Mouse (Mus musculus) lung, postnatal 4 days (tissue): Measurements from ENCODE around the gene Gm42417.
A peak's percentile ranks its signal among the peaks of the same experiment; 100 is the strongest.
"Not testable (repeated sequence)": the region's sequence is repeated elsewhere in the genome, so short reads cannot be mapped to it uniquely, and the experiment has no call there.

ENCODE experiments used
- DNase-seq, 2 experiments: peaks; one replicate each; pipeline ENCODE4 v3.0.0; 2021

The Gm42417 gene

GRCm38 (mm10) chr1:36542925-36543324 lies 3.7 kb upstream of the Gm42417 start:
- DNase-seq, result no peak

- DNase-seq, result no peak
Observed at GRCm38 (mm10) chr1:36541844-36542243, 2.6 kb upstream of the Gm42417 start.

GRCm38 (mm10) chr1:36540807-36541206 lies 1.6 kb upstream of the Gm42417 start:
- DNase-seq, result no peak

GRCm38 (mm10) chr1:36540132-36540531 lies 903 bp upstream of the Gm42417 start:
- DNase-seq, result no peak

GRCm38 (mm10) chr1:36538727-36539126 lies 502 bp downstream of the Gm42417 start:
- DNase-seq, result no peak

GRCm38 (mm10) chr1:36536783-36537182 lies 2.4 kb downstream of the Gm42417 start, which contains the start of gene Ankrd23:
Gene Ankrd23 (minus strand): TSS chr1:36536883.
- not testable (repeated sequence) for DNase-seq

GRCm38 (mm10) chr1:36536397-36536728 lies 2.9 kb downstream of the Gm42417 start:
- no peak for DNase-seq

GRCm38 (mm10) chr1:36535477-36536396 lies 3.5 kb downstream of the Gm42417 start:
- DNase-seq, result peak; percentile 68 to 83

- peak; percentile 51 to 60 for DNase-seq
Observed at GRCm38 (mm10) chr1:36534595-36535058, 4.6 kb downstream of the Gm42417 start.

- no peak for DNase-seq
Observed at GRCm38 (mm10) chr1:36533546-36533945, 5.7 kb downstream of the Gm42417 start.

- DNase-seq, result no peak
Observed at GRCm38 (mm10) chr1:36531461-36531860, 7.8 kb downstream of the Gm42417 start.

GRCm38 (mm10) chr1:36530962-36531361 lies 8.3 kb downstream of the Gm42417 start:
- DNase-seq, result no peak

GRCm38 (mm10) chr1:36530485-36530884 lies 8.7 kb downstream of the Gm42417 start:
- no peak for DNase-seq

- DNase-seq, result no peak
Observed at GRCm38 (mm10) chr1:36529875-36530274, 9.4 kb downstream of the Gm42417 start.

- DNase-seq, result no peak
Observed at GRCm38 (mm10) chr1:36529274-36529673, 10.0 kb downstream of the Gm42417 start.

- DNase-seq, result peak in 1 of 2 experiments; percentile 51
Observed at GRCm38 (mm10) chr1:36528351-36528750, 10.9 kb downstream of the Gm42417 start.

- no peak for DNase-seq
Observed at GRCm38 (mm10) chr1:36526903-36527302, 12.3 kb downstream of the Gm42417 start.

- DNase-seq, result no peak
Observed at GRCm38 (mm10) chr1:36525774-36526173, 13.5 kb downstream of the Gm42417 start.

- DNase-seq, result no peak
Observed at GRCm38 (mm10) chr1:36524058-36524457, 15.2 kb downstream of the Gm42417 start.

- DNase-seq, result no peak
Observed at GRCm38 (mm10) chr1:36523332-36524013, 15.8 kb downstream of the Gm42417 start.

- DNase-seq, result no peak
Observed at GRCm38 (mm10) chr1:36522210-36522609, 17.0 kb downstream of the Gm42417 start.

GRCm38 (mm10) chr1:36519626-36520025 lies 19.6 kb downstream of the Gm42417 start:
- no peak for DNase-seq

GRCm38 (mm10) chr1:36518259-36518658 lies 21.0 kb downstream of the Gm42417 start:
- DNase-seq, result no peak

GRCm38 (mm10) chr1:36513718-36514117 lies 25.5 kb downstream of the Gm42417 start:
- peak in 1 of 2 experiments; percentile 57 for DNase-seq
